Mouse (Mus musculus): ENCODE measurements around the gene Slc38a3.

DNA sequence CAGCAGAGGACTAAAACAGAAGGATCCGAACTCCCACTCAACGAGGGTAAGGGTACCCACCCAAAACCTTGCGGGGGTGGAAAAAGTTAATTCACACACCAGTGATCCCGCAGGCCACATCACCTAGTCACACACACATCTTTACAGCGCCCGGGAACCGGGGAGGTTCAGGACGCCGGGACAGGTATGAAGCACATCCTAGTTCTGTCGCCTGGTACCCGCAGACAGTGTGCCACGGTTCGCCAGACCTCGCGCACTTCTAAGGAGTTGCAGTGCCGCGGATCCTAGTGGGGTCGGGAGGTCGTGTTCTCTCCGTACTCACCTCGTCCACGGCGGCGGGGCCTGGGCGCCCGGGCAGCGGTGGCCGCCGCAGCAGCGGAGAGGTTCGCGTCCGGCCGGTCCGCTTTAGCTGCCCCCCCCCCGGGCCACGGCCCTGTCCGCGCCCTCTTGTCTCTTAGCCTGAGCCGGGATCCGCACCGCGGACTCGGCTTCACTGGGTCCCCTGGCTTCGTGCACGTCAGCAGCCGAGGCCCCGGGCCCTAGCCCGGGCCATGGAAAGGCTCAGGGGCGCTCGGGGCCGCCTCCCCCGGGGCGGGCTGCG lies 39.9 kb upstream of the Slc38a3 start:
- TF ChIP-seq POLR2A (IDR thresholded peaks at IDR 0.05; ENCODE audit: insufficient read depth, low read depth, low read length) (no peak), CTCF (IDR thresholded peaks at IDR 0.05; ENCODE audit: insufficient read depth, low read depth, low read length) (no peak)
